Mouse (Mus musculus): ENCODE data around the gene Olfr167. TPM values are rescaled to one million over a fixed set of nuclear protein-coding genes. Genes with fewer than 3 reads are reported as not detected.

Gene Olfr167
- not detected in 2 replicates for polyA plus RNA-seq (2012; rRNA removed; ENCODE audit: low replicate concordance)

DNA sequence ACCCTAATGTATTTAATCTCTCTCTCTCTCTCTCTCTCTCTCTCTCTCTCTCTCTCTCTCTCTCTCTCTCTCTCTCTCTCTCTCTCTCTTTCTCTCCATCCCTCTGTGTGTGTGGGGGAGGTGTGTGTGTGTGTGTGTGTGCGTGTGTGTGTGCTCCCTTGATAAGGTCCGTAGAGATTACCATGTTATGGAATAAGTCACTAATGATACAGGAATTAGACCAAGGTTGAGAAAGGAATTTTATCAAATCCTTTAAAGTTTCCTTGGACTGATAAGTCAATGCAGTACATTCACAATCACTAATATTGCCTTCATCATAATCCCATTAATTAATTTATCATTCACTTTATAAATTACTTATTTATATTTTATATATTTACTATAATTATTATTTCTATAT is at the start of gene Olfr167:
Gene Olfr167, minus strand, starts transcription at position 101 of the 400 bp plus-strand sequence.

DNA sequence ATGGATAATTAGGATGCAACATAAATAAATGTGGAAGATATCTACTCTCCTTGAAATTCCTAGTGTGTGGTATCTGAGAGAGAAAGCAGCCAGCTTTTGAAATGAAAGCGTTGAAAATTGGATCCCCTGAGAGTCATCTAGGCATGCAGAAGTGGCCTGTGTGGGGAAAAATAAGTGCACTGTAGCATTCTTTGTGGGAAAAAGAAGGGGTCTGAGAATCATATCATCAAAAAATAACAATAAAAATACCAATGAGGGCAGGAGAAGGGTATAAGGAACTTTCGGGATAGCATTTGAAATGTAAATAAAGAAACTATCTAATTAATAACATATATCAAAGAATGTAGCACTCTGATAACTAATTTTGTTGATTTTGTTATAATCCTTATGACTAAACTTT is 49.6 kb upstream of the Olfr167 start, which contains the start of gene Olfr169:
Gene Olfr169, minus strand, starts transcription at position 101 of the 400 bp plus-strand sequence.

DNA sequence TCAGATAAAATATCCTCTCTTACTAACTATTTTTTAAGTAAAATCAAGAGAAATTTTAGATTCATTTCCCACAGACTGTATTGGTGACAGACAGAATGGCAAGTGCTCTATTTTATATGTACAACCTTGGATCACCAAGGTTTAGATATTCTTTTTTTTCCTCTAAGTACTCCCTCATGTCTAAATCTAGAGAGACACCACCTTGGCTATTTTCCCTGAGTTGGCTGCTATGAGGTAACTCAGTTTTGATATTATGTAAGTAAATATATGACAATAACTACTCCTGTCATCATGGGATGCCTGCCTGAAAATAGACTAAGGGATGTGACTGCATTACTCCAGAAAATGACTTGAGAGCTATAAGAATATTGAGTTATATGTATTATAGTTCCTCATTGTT is 13.4 kb upstream of the Olfr167 start, which contains the start of gene Olfr168:
Gene Olfr168, minus strand, starts transcription at position 101 of the 400 bp plus-strand sequence.

DNA sequence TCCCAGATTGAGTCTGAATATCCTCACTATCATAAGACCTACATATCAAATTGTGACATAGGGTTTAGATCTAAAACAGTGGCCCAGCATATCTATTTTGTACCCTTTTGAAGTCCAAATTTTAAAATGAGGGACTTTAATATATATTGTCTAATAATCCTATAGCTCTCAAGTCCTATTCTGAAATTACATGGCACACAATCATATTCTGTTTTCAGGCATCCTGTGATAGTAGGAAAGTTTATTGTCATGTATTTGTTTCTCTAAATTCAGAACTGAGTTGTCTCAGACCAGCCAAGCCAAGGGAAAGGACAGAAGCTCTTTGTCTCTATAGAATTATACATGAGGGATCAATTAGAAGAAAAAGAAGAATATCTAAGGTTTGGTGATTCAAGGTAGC is 38.7 kb downstream of the Olfr167 start, which contains the start of gene Olfr166:
Gene Olfr166, plus strand, starts transcription at position 301 of the 400 bp plus-strand sequence.

Other genes starting within 250 kb of the Olfr167 start
- gene Olfr164, start 208.2 kb downstream of the Olfr167 start, polyA plus RNA-seq (2012; rRNA removed; ENCODE audit: low replicate concordance) = not detected in 2 replicates
- not detected in 2 replicates for gene Olfr165, start 99.1 kb downstream of the Olfr167 start, polyA plus RNA-seq (2012; rRNA removed; ENCODE audit: low replicate concordance)
- gene Olfr166, start 38.6 kb downstream of the Olfr167 start, polyA plus RNA-seq (2012; rRNA removed; ENCODE audit: low replicate concordance) = not detected in 2 replicates
- not detected in 2 replicates for gene Olfr168, start 13.3 kb upstream of the Olfr167 start, polyA plus RNA-seq (2012; rRNA removed; ENCODE audit: low replicate concordance)
- gene Olfr169, start 49.5 kb upstream of the Olfr167 start, polyA plus RNA-seq (2012; rRNA removed; ENCODE audit: low replicate concordance) = not detected in 2 replicates
- not detected in 2 replicates for gene Olfr170, start 89.6 kb upstream of the Olfr167 start, polyA plus RNA-seq (2012; rRNA removed; ENCODE audit: low replicate concordance)
- not detected in 2 replicates for gene Olfr171, start 107.7 kb upstream of the Olfr167 start, polyA plus RNA-seq (2012; rRNA removed; ENCODE audit: low replicate concordance)
- not detected in 2 replicates for gene Lamp3, start 184.1 kb upstream of the Olfr167 start, polyA plus RNA-seq (2012; rRNA removed; ENCODE audit: low replicate concordance)
- gene B3gnt5, start 237.9 kb upstream of the Olfr167 start, polyA plus RNA-seq (2012; rRNA removed; ENCODE audit: low replicate concordance) = 0.16 and 0.95 TPM in 2 replicates